16 mouse cellular contexts compared by ENCODE assay signal in genomic region chr1:181148540-181148939, GRCm38 (mm10). TPM values are rescaled to one million over a fixed set of nuclear protein-coding genes. Genes with fewer than 3 reads are reported as not detected.
A peak's percentile ranks its signal among the peaks of the same experiment; 100 is the strongest.
DNase-seq lines count a peak whose midpoint lies in the region; ATAC-seq and TF ChIP-seq lines count a peak whose summit lies in the region.
"Had no signal": no experiment of that assay in that cellular context is flagged by ENCODE, and none has a peak within 500 bp of the region (broad histone marks: within the 10 kb centered on the region; RNA-seq: fewer than 3 reads in every experiment).

No protein-coding gene starts in this region.

- no peak for TF ChIP-seq CTCF in ES-Bruce4 (IDR thresholded peaks at IDR 0.05; ENCODE audit: low read depth, low read length)

- no peak for ATAC-seq in hindbrain, embryonic 16.5 days
- no peak for ATAC-seq in hindbrain, embryonic 11.5 days (ENCODE audit: low FRiP score)
- peak; percentile 60 for ATAC-seq in intestine, embryonic 16.5 days
- ATAC-seq in liver, embryonic 15.5 days (ENCODE audit: insufficient read depth), result 0 out of 2 replicates have a peak, but pooled peaks have one; percentile 21

- peaks cover 23% of the 10 kb centered on the region for H3K4me1 ChIP-seq in hindbrain, embryonic 16.5 days (ENCODE audit: control insufficient read depth, insufficient read depth, low read depth, low read length)
- peaks cover 3% of the 10 kb centered on the region; the same call in 1 of the 2 replicates for H3K4me1 ChIP-seq in hindbrain, embryonic 11.5 days (replicated peaks; ENCODE audit: control insufficient read depth, insufficient read depth, low read length)
- H3K4me1 ChIP-seq in ES-Bruce4 (ENCODE audit: control insufficient read depth, insufficient read depth, low read length), result no peaks in the 10 kb centered on the region
- H3K4me1 ChIP-seq in intestine, embryonic 16.5 days (ENCODE audit: control insufficient read depth, insufficient read depth, low read length), result peaks cover 21% of the 10 kb centered on the region
- peaks cover 68% of the 10 kb centered on the region for H3K4me1 ChIP-seq in liver, embryonic 15.5 days (replicated peaks)

- peak overlapping the region; percentile 40; the same call in 1 of the 2 replicates for H3K27ac ChIP-seq in hindbrain, embryonic 16.5 days (ENCODE audit: low read depth, low read length)
- H3K27ac ChIP-seq in hindbrain, embryonic 11.5 days (ENCODE audit: low read depth, low read length), result no peak overlapping the region
- peak overlapping the region; percentile 82 for H3K27ac ChIP-seq in ES-Bruce4 (ENCODE audit: insufficient read depth, low read length)
- H3K27ac ChIP-seq in intestine, embryonic 16.5 days (ENCODE audit: low read length), result peak overlapping the region; percentile 68
- H3K27ac ChIP-seq in liver, embryonic 15.5 days (replicated peaks), result peak overlapping the region; percentile 85
- H3K27ac ChIP-seq: embryonic facial prominence, embryonic 13.5 days; heart, embryonic 10.5 days; hindbrain, embryonic 10.5 days; limb, embryonic 12.5 days; neural tube, embryonic 12.5 days had no signal

- no peak for DNase-seq in hindbrain, embryonic 11.5 days (ENCODE audit: low spot score)
- no peak for DNase-seq in right cerebral cortex, postnatal 36 days (ENCODE audit: low spot score in 2 of 2)
- DNase-seq in embryo, embryonic 9.5 days (ENCODE audit: extremely low spot score), result no peak
- no peak for DNase-seq in MN1 (ENCODE audit: low spot score)
- DNase-seq: cerebellum, adult 9-10 months; right cerebral cortex, postnatal 25 days; thymus, adult 18-20 months had no signal

- no peak overlapping the region for H3K4me2 ChIP-seq in hindbrain, embryonic 16.5 days (ENCODE audit: low read length)
- no peak overlapping the region for H3K4me2 ChIP-seq in hindbrain, embryonic 11.5 days (replicated peaks; ENCODE audit: low read depth, low read length)
- 0 out of 2 replicates have a peak overlapping the region, but pooled peaks have one; percentile 19 for H3K4me2 ChIP-seq in intestine, embryonic 16.5 days (ENCODE audit: low read depth, low read length)
- peak overlapping the region; percentile 56 for H3K4me2 ChIP-seq in liver, embryonic 15.5 days
- H3K4me2 ChIP-seq: embryonic facial prominence, embryonic 13.5 days; limb, embryonic 12.5 days; neural tube, embryonic 12.5 days had no signal

- no peaks in the 10 kb centered on the region for H3K36me3 ChIP-seq in hindbrain, embryonic 16.5 days (ENCODE audit: control insufficient read depth, insufficient read depth, low read length)
- no peaks in the 10 kb centered on the region for H3K36me3 ChIP-seq in hindbrain, embryonic 11.5 days (ENCODE audit: control insufficient read depth, insufficient read depth, low read length)
- no peaks in the 10 kb centered on the region for H3K36me3 ChIP-seq in ES-Bruce4 (ENCODE audit: control insufficient read depth, insufficient read depth, low read length, poor library complexity, severe bottlenecking)
- no peaks in the 10 kb centered on the region for H3K36me3 ChIP-seq in intestine, embryonic 16.5 days (ENCODE audit: control insufficient read depth, insufficient read depth, low read length)
- H3K36me3 ChIP-seq in liver, embryonic 15.5 days (replicated peaks), result 0 out of 2 replicates have a peak, but pooled peaks cover 3% of the 10 kb centered on the region
- H3K36me3 ChIP-seq: embryonic facial prominence, embryonic 13.5 days; neural tube, embryonic 12.5 days had no signal

- no peak for TF ChIP-seq POLR2A in ES-Bruce4 (IDR thresholded peaks at IDR 0.05; ENCODE audit: insufficient read depth, low read length)

- H3K9me3 ChIP-seq in hindbrain, embryonic 16.5 days (ENCODE audit: control insufficient read depth, low read length), result no peaks in the 10 kb centered on the region
- H3K9me3 ChIP-seq in hindbrain, embryonic 11.5 days (ENCODE audit: control insufficient read depth, low read length), result no peaks in the 10 kb centered on the region
- no peaks in the 10 kb centered on the region for H3K9me3 ChIP-seq in ES-Bruce4 (replicated peaks; ENCODE audit: control insufficient read depth, insufficient read depth, low read length, poor library complexity, severe bottlenecking)
- H3K9me3 ChIP-seq in intestine, embryonic 16.5 days (ENCODE audit: control insufficient read depth, low read length), result no peaks in the 10 kb centered on the region
- no peaks in the 10 kb centered on the region for H3K9me3 ChIP-seq in liver, embryonic 15.5 days (replicated peaks)
- H3K9me3 ChIP-seq: embryonic facial prominence, embryonic 13.5 days; heart, embryonic 10.5 days; hindbrain, embryonic 10.5 days; limb, embryonic 12.5 days; neural tube, embryonic 12.5 days had no signal

- no peaks in the 10 kb centered on the region for H3K27me3 ChIP-seq in hindbrain, embryonic 16.5 days (replicated peaks; ENCODE audit: control insufficient read depth, insufficient read depth, low read length)
- H3K27me3 ChIP-seq in hindbrain, embryonic 11.5 days (ENCODE audit: control insufficient read depth, insufficient read depth, low read length), result no peaks in the 10 kb centered on the region
- H3K27me3 ChIP-seq in ES-Bruce4 (ENCODE audit: control insufficient read depth, insufficient read depth, low read length, poor library complexity, severe bottlenecking), result no peaks in the 10 kb centered on the region
- H3K27me3 ChIP-seq in intestine, embryonic 16.5 days (replicated peaks; ENCODE audit: control insufficient read depth, insufficient read depth, low read length), result no peaks in the 10 kb centered on the region
- H3K27me3 ChIP-seq in liver, embryonic 15.5 days, result no peaks in the 10 kb centered on the region
- H3K27me3 ChIP-seq: embryonic facial prominence, embryonic 13.5 days; limb, embryonic 12.5 days; neural tube, embryonic 12.5 days had no signal

- no peak overlapping the region for H3K4me3 ChIP-seq in hindbrain, embryonic 16.5 days (ENCODE audit: low read length)
- H3K4me3 ChIP-seq in hindbrain, embryonic 11.5 days (ENCODE audit: low read depth, low read length), result no peak overlapping the region
- no peak overlapping the region for H3K4me3 ChIP-seq in ES-Bruce4 (ENCODE audit: low read depth, low read length)
- no peak overlapping the region for H3K4me3 ChIP-seq in intestine, embryonic 16.5 days (ENCODE audit: low read length)
- H3K4me3 ChIP-seq in liver, embryonic 15.5 days (replicated peaks), result peak overlapping the region; percentile 9
- H3K4me3 ChIP-seq: embryonic facial prominence, embryonic 13.5 days; heart, embryonic 10.5 days; hindbrain, embryonic 10.5 days; limb, embryonic 12.5 days; neural tube, embryonic 12.5 days had no signal

- 71% methylated on average over 5 of the region's 5 CpGs for WGBS in hindbrain, embryonic 16.5 days
- 68% methylated on average over 5 of the region's 5 CpGs for WGBS in hindbrain, embryonic 11.5 days
- 53% methylated on average over 5 of the region's 5 CpGs for WGBS in intestine, embryonic 16.5 days
- 21% methylated on average over 5 of the region's 5 CpGs for WGBS in liver, embryonic 15.5 days (ENCODE audit: insufficient replicate concordance)

- TF ChIP-seq EP300 in ES-Bruce4 (IDR thresholded peaks at IDR 0.05; ENCODE audit: insufficient read depth, low read depth, low read length), result no peak

- H3K9ac ChIP-seq in hindbrain, embryonic 16.5 days (ENCODE audit: low read depth, low read length), result no peak overlapping the region
- H3K9ac ChIP-seq in hindbrain, embryonic 11.5 days (ENCODE audit: low read depth, low read length), result no peak overlapping the region
- H3K9ac ChIP-seq in ES-Bruce4 (ENCODE audit: low read depth, poor library complexity, severe bottlenecking), result peak overlapping the region; percentile 48; the same call in 1 of the 2 replicates
- H3K9ac ChIP-seq in intestine, embryonic 16.5 days (ENCODE audit: low read depth, low read length), result no peak overlapping the region; the same call in 1 of the 2 replicates
- peak overlapping the region; percentile 26; the same call in 1 of the 2 replicates for H3K9ac ChIP-seq in liver, embryonic 15.5 days
- H3K9ac ChIP-seq: embryonic facial prominence, embryonic 13.5 days; limb, embryonic 12.5 days; neural tube, embryonic 12.5 days had no signal

RNA-seq across cellular contexts. Expression of gene Cnih4, which starts 4.0 kb away (rescaled TPM):
- 52.3 and 62.4 TPM in 2 replicates for polyA plus RNA-seq in hindbrain, embryonic 16.5 days (2015; fragmentation: Nextera tagmentation; extraction: Ambion mirVana)
- polyA plus RNA-seq in hindbrain, embryonic 11.5 days (2014; fragmentation: Nextera tagmentation; extraction: Ambion mirVana), result 87.9 and 91.1 TPM in 2 replicates
- 113 and 119 TPM in 2 replicates for polyA plus RNA-seq in ES-Bruce4 (2011; ENCODE audit: insufficient read depth, insufficient read length, low read depth, missing spikeins)
- 136 and 142 TPM in 2 replicates for polyA plus RNA-seq in intestine, embryonic 16.5 days (2015; fragmentation: Nextera tagmentation; extraction: Ambion mirVana)
- polyA plus RNA-seq in liver, embryonic 15.5 days (2015; fragmentation: Nextera tagmentation; extraction: Ambion mirVana), result 49.1 and 50.1 TPM in 2 replicates

RNA-seq across cellular contexts. Expression of gene Nvl, which starts 4.5 kb away (rescaled TPM):
- 36.7 and 43.1 TPM in 2 replicates for polyA plus RNA-seq in hindbrain, embryonic 16.5 days (2015; fragmentation: Nextera tagmentation; extraction: Ambion mirVana)
- 37.9 and 38.5 TPM in 2 replicates for polyA plus RNA-seq in hindbrain, embryonic 11.5 days (2014; fragmentation: Nextera tagmentation; extraction: Ambion mirVana)
- polyA plus RNA-seq in ES-Bruce4 (2011; ENCODE audit: insufficient read depth, insufficient read length, low read depth, missing spikeins), result 96.4 and 102 TPM in 2 replicates
- polyA plus RNA-seq in intestine, embryonic 16.5 days (2015; fragmentation: Nextera tagmentation; extraction: Ambion mirVana), result 18.5 and 18.9 TPM in 2 replicates
- polyA plus RNA-seq in liver, embryonic 15.5 days (2015; fragmentation: Nextera tagmentation; extraction: Ambion mirVana), result 8.8 and 9.5 TPM in 2 replicates

Comparison
In these comparisons a context has a peak if more than half of its experiments do, and no peak if none do; other contexts are left out.
1. ATAC-seq: peak in intestine, embryonic 16.5 days (single experiment) and liver, embryonic 15.5 days (single experiment); none in hindbrain, embryonic 16.5 days (single experiment) and hindbrain, embryonic 11.5 days (single experiment).
2. H3K4me2 ChIP-seq: peak in intestine, embryonic 16.5 days (single experiment) and liver, embryonic 15.5 days (single experiment); none in hindbrain, embryonic 16.5 days (single experiment) and hindbrain, embryonic 11.5 days (single experiment).
3. H3K9ac ChIP-seq: peak in ES-Bruce4 (single experiment) and liver, embryonic 15.5 days (single experiment); none in hindbrain, embryonic 16.5 days (single experiment), hindbrain, embryonic 11.5 days (single experiment) and intestine, embryonic 16.5 days (single experiment).